ENCODE assay signal across 26 mouse cellular contexts in genomic region chr2:135108607-135109006, GRCm38 (mm10).
"Had no signal": no experiment of that assay in that cellular context is flagged by ENCODE, and none has a peak within 500 bp of the region (broad histone marks: within the 10 kb centered on the region; RNA-seq: fewer than 3 reads in every experiment).

No protein-coding gene starts in this region.

- H3K27ac ChIP-seq: heart, adult 2 months; heart, embryonic 13.5 days; heart, embryonic 15.5 days; hindbrain, embryonic 13.5 days; hindbrain, embryonic 15.5 days; hindbrain, postnatal 0 days; layer of hippocampus, adult 2 months; left cerebral cortex, adult 2 months; limb, embryonic 10.5 days; limb, embryonic 12.5 days; liver, embryonic 13.5 days; liver, embryonic 15.5 days had no signal

- H3K4me2 ChIP-seq: heart, embryonic 11.5 days; heart, embryonic 13.5 days; heart, embryonic 15.5 days; hindbrain, embryonic 13.5 days; hindbrain, embryonic 15.5 days; limb, embryonic 12.5 days; liver, embryonic 11.5 days; liver, embryonic 13.5 days; liver, embryonic 15.5 days had no signal

- H3K4me3 ChIP-seq: heart, adult 2 months; heart, embryonic 13.5 days; heart, embryonic 15.5 days; hindbrain, embryonic 13.5 days; hindbrain, embryonic 15.5 days; layer of hippocampus, adult 2 months; left cerebral cortex, adult 2 months; limb, embryonic 10.5 days; limb, embryonic 12.5 days; liver, embryonic 13.5 days; liver, embryonic 15.5 days had no signal

- H3K27me3 ChIP-seq: heart, embryonic 13.5 days; heart, embryonic 15.5 days; hindbrain, embryonic 13.5 days; hindbrain, embryonic 15.5 days; limb, embryonic 12.5 days; liver, embryonic 13.5 days; liver, embryonic 15.5 days had no signal

- H3K36me3 ChIP-seq: heart, embryonic 13.5 days; heart, embryonic 15.5 days; hindbrain, embryonic 13.5 days; hindbrain, embryonic 15.5 days; limb, embryonic 10.5 days; limb, embryonic 12.5 days; liver, embryonic 13.5 days; liver, embryonic 15.5 days had no signal

- DNase-seq: gastrocnemius, postnatal 14 days; gastrocnemius, postnatal 36 days; heart, adult 11 months; heart, adult 2 months; heart, postnatal 14 days; heart, postnatal 36 days; kidney, adult 18-20 months; kidney, adult 8-10 months; kidney, postnatal 10 days; kidney, postnatal 25 days; kidney, postnatal 4 days; liver; liver, embryonic 13.5 days had no signal

- H3K9me3 ChIP-seq: heart, embryonic 13.5 days; heart, embryonic 15.5 days; hindbrain, embryonic 13.5 days; hindbrain, embryonic 15.5 days; limb, embryonic 10.5 days; limb, embryonic 12.5 days; liver, embryonic 13.5 days; liver, embryonic 15.5 days had no signal

- ATAC-seq: hindbrain, postnatal 0 days; intestine, postnatal 0 days had no signal

- H3K9ac ChIP-seq: heart, embryonic 13.5 days; heart, embryonic 15.5 days; hindbrain, embryonic 13.5 days; hindbrain, embryonic 15.5 days; limb, embryonic 12.5 days; liver, embryonic 13.5 days; liver, embryonic 15.5 days had no signal

- H3K4me1 ChIP-seq: heart, embryonic 13.5 days; heart, embryonic 15.5 days; hindbrain, embryonic 15.5 days; liver, embryonic 13.5 days; liver, embryonic 15.5 days had no signal
